Mouse (Mus musculus): ENCODE data around the gene Lrrc52. TPM values are rescaled to one million over a fixed set of nuclear protein-coding genes. Genes with fewer than 3 reads are reported as not detected.
A peak's percentile ranks its signal among the peaks of the same experiment; 100 is the strongest.

The Lrrc52 gene
- total RNA-seq (2021) = 1 to 10 TPM in 1 of 2 experiments, under 1 TPM in 1; 0.86 to 1.9 TPM

GRCm38 (mm10) chr1:167466765-167467426 lies at the start of gene Lrrc52:
TSS of gene Lrrc52 (minus strand) at chr1:167466780.
- peak; percentile 93 for DNase-seq

DNA sequence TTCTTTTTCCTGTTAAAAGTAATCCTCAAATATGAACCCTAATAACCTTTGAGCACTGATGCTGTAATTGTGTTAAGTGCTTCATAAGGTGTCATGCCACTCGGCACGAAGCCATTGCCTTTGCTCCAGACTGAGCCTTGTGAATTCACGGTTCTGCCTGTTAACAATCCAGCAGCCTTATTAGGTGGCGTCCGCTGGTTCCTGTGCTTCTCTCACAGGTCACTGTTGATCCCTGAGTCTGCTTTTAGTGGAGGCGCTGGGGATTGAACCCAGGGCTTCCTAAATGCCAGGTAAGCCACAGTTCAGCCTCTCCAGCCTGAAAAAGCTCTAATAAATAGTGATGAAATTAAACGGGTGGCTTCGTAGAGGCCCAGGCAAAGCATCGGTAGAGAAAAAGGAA lies 45.0 kb upstream of the Lrrc52 start:
- DNase-seq = no peak

DNA sequence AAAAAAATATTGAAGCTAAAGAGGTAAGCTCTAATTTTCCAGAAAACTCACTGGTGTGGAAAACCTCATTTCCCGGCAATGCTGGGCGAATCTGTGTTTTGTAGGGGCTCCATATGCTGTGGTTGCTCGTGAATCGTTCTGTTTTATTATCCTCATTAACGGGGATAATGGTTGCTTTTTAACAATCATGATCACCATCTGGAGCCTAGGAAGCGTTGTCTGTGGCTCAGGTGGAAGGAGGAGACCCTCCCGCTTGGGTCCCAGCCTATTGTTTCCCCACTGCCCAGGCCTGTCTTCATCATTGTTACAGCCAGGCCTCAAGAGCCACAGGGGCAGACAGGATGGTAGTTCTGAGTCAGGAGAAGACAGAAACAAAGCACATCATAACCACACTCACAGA lies 39.5 kb upstream of the Lrrc52 start:
- DNase-seq = no peak

DNA sequence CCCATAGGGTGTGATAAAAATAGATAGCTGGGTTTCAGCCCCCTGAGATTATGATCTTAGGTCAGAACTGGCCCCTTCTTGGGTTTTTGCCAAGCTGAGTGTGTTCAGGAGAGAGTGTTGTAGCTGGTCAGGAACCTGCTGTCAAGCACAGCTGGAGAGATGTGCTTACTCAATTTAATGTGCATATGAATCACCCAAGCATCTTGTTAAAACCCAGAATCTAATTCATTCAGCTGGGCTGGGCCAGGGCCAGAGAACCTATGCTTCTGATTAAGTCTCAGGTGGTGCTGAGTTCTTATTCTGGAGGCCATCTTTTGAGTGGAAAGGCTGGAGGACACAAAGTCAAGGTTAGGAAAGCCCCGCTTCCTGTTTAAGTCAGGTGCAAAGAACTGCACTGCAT lies 38.8 kb upstream of the Lrrc52 start:
- no peak for DNase-seq

- no peak for DNase-seq
Observed at GRCm38 (mm10) chr1:167499097-167499850, 32.7 kb upstream of the Lrrc52 start.

DNA sequence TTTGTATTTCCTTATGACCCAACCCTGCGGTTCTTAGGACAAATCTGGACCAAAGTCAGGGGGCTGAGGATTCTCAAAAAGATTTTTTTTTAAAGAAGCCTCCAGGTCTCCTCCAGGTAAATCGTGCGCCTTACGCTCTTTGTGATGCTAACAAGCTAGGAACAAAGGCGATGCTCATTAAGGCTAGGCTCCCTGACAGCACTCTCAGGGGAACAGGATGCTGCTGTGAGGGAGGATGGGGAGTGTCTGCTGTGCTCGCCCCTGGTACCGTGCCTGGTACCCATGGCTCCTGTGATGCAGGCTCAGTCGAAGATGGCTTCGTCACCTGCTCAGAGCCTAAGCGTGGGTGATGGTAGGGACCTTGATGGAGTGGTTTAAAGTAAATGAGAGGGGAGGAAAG lies 31.4 kb upstream of the Lrrc52 start:
- DNase-seq = no peak

GRCm38 (mm10) chr1:167497560-167497959 lies 31.0 kb upstream of the Lrrc52 start:
- DNase-seq = no peak

- DNase-seq = no peak
Observed at GRCm38 (mm10) chr1:167491501-167491900, 24.9 kb upstream of the Lrrc52 start.

DNA sequence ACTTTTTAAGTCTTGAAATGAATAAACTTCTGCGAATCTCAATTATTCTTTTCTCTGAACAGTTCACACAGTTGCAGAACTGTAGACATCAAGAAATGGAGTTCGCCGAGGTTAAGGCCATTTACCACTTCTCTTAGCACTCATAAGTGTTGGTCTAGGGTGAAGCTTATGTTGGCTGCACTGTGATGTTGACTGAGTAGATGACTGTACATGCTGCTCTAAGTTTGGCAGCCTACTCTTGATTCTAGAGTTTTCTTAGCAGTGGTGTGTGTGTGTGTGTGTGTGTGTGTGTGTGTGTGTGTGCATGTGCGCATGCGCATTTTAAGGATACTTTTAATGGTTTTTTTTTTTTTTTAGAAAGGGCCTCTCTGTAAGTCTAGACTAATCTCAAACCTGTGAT lies 21.4 kb upstream of the Lrrc52 start:
- DNase-seq = no peak

DNA sequence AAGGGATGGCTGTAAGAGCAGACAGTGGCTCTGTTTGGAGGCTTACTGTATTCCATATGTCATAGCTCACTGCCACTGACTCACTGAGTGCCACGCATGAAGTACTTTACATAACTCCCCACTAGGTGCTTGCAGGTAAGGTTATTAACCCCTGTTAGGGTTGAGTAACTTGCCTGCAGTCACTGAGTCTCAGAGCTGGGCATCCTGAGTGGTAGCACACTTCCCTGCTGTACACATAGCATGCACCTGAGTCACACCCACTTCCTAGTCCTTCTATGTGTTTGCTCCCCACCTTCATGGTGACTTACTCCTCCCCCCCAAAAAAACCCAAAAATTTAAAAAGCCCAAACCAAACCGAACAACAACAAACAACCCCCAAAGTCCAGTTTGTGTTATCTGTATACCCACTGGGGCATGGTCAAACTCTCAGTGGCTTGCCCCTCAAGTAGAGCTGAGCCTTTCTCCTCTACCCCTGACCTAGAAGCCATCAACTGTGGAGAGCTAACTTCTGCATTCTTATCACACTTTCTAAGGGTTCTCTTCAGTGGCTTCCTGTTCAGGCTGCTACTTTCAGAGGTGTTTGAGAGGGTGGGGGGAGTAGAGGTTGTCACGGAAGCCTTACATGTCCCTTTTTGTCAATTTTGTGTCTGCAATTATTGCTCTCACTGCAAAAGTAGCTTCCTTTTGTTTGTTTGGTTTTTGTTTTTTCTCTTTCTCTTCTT lies 20.5 kb upstream of the Lrrc52 start:
- no peak for DNase-seq

DNA sequence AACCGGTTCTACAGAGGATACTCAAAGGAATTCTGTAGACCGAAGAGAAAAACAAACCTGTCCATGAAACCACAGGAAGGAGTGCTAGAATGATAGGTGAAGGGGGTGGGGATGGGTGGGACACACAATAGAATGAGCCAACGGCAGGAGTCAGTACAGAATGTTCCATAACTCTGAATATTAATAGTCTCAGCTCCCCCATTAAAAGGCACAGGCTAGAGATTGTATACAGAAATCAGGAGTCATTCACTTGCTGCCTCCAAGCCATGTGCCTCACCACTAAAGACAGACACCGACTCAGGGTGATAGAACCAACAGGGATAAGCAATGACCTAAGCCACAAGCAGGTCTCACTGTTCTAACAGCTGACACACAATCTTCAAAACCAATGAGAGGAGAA lies 16.3 kb upstream of the Lrrc52 start:
- DNase-seq = no peak

GRCm38 (mm10) chr1:167473585-167473984 lies 7.0 kb upstream of the Lrrc52 start:
- DNase-seq = no peak

GRCm38 (mm10) chr1:167467916-167468315 lies 1.3 kb upstream of the Lrrc52 start:
- DNase-seq = no peak

- DNase-seq = no peak
Observed at GRCm38 (mm10) chr1:167457311-167457710, 9.3 kb downstream of the Lrrc52 start.

DNA sequence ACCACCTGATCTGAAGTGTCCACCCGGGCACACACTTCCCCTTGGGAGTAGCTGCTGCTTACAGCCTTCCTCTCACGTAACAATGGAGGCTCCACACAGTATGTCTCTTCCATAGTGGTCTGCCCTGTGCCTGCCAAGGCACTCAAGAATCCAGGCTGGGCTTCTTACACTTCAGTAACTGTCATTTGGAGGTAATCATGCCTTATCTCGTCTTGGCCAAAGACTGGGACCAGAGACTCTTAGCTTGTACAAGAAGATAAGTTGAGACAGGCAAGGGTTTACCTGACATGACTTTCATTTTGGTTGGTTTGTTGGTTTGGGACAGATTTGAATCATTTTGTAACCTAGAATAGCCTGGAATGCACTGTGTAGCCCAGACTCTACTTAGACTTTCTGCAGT lies 13.5 kb downstream of the Lrrc52 start:
- no peak for DNase-seq

- DNase-seq = no peak
Observed at GRCm38 (mm10) chr1:167452456-167452855, 14.1 kb downstream of the Lrrc52 start.

- DNase-seq = no peak
Observed at GRCm38 (mm10) chr1:167448598-167448997, 18.0 kb downstream of the Lrrc52 start.

- peak; percentile 15 for DNase-seq
Observed at GRCm38 (mm10) chr1:167448088-167448487, 18.5 kb downstream of the Lrrc52 start.

DNA sequence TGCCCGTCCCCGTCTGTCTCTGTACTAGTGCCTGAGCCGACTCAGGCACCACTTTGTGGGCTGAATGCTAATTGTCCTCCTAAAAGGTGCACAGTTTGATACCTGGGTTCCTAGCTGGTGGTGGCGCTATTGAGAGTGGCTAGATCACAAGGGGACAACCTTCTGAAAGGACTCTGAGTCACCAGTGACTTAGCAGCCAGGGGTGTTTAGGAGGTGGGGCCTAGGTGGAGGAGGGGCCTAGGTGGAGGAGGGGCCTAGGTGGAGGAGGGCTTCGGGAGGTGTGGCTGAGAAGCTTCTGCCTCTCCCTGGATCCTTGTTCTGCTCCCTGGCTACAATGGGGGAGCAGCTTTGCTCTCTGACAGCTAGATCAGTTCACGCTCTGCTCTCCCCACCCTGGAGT lies 20.1 kb downstream of the Lrrc52 start:
- DNase-seq = no peak

DNA sequence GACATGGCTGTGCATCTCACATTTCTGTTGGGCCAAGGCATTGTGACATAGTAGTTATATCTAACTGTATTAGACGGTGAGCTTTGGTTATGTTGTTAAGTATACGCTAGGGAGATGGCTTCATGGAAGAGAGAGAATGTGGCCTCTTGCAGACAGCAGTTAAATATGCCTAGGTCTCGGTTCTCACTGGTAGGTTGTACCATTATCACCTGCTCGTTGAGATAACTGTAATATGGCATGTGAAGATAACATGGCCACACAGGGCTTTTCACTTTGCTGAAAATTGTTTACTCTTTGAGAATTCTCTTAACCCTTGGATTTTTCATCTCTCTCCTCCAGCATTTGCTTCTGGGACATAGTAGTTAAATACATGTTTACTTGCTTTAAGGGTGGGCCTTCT lies 21.4 kb downstream of the Lrrc52 start:
- no peak for DNase-seq

DNA sequence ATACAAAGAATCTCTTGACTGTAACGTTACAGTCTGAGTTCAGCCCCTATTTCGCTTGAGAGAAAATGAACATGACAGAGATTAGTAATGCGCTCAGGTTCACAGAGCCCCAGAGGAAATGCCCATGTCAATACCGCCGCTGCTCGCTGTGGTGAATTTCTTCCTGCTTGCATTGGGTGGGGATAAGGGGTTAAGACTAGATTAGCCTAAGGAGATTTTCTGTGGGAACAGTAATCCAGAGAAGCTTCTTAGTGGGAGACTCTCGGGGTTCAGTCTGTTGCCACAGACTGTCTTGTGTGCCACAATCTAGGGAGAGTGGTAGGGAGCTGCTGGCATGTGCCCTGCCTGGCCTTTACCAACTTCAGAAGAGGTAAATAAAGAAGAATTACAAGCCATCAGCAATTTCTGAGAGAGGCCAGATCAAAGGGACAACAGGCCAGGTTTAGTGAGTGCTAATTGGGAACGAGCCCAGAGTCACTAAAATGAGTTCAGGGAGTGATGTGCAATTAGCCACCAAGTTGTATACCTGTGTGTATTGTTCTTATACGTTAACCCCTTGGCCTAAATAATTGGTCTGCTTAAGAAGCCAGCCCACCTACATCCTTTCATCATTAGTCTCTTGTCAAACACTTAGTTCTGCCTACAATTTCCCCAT lies 28.2 kb downstream of the Lrrc52 start:
- no peak for DNase-seq

DNA sequence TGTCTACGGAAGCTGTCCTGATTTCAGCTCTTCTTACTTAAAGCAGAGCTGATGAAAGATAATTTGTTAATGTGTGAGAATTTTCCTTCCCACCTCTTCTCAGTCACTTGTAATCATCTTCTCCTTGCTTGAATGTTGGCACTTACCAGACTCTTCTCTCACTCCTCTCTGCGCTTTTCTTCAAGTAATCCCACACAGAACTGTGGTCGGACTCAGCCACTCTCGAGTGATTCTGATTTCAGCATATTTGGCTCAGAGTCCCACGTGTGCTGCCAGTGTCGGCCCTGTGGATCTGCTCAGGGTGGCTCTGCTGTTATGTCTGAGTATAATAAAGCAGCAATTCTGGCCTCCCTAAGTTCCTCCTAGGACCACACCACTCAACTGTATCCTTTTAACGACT lies 29.5 kb downstream of the Lrrc52 start:
- DNase-seq = no peak

All from heart, postnatal 4 days (tissue).